Mouse (Mus musculus) hindbrain, postnatal 0 days (tissue): ENCODE measurements around the gene Map10. TPM values are rescaled to one million over a fixed set of nuclear protein-coding genes. Genes with fewer than 3 reads are reported as not detected.
A peak's percentile ranks its signal among the peaks of the same experiment; 100 is the strongest.

Experiments
- ATAC-seq: fragments of 200-750 bp; cut with Nextera tagmentation; 2 replicates; pipeline ENCODE4 v1.8.0; 2017; ENCODE audit warnings: mild to moderate bottlenecking, moderate TSS enrichment, moderate library complexity
- DNase-seq: peaks from one replicate; pipeline ENCODE4 v3.0.0-alpha.2; 2015; ENCODE audit warnings: low spot score
- H3K27ac ChIP-seq: fragments of 300-500 bp; sonication (generic); 2 replicates; pipeline ENCODE4 v1.5.1; 2014; ENCODE audit warnings: mild to moderate bottlenecking
- H3K27me3 ChIP-seq: fragments of 300-500 bp; sonication (generic); 2 replicates; pipeline ENCODE4 v1.6.1; 2014; ENCODE audit warnings: low read length, mixed read lengths; ENCODE audit not compliant: insufficient read depth
- H3K36me3 ChIP-seq: fragments of 300-500 bp; sonication (generic); 2 replicates; pipeline ENCODE4 v1.6.1; 2014; ENCODE audit warnings: low read length, mixed read lengths; ENCODE audit not compliant: insufficient read depth
- H3K4me1 ChIP-seq: fragments of 300-500 bp; sonication (generic); 2 replicates; pipeline ENCODE4 v1.6.1; 2014; ENCODE audit warnings: antibody characterized with exemption, low read length, mixed read lengths; ENCODE audit not compliant: insufficient read depth
- H3K4me2 ChIP-seq: fragments of 300-500 bp; sonication (generic); 2 replicates; pipeline ENCODE4 v1.6.1; 2014; ENCODE audit warnings: low read depth, mild to moderate bottlenecking, low read length, moderate library complexity, mixed read lengths
- H3K4me3 ChIP-seq: fragments of 300-500 bp; sonication (generic); 2 replicates; pipeline ENCODE4 v1.5.1; 2014; ENCODE audit warnings: low read length
- H3K9ac ChIP-seq: fragments of 300-500 bp; sonication (generic); replicated peaks from 2 replicates; pipeline ENCODE4 v1.6.1; 2014; ENCODE audit warnings: mild to moderate bottlenecking, low read length, moderate library complexity, mixed read lengths
- H3K9me3 ChIP-seq: fragments of 300-500 bp; sonication (generic); 2 replicates; pipeline ENCODE4 v1.6.1; 2016; ENCODE audit warnings: low read length, mixed read lengths
- CTCF ChIP-seq: IDR thresholded peaks from 2 replicates; pipeline ENCODE4 v1.5.1; 2016; ENCODE audit warnings: antibody characterized with exemption, control low read depth, low read depth
- WGBS: fragments of 180-500 bp; shearing (Covaris S2); extraction: QIAGEN DNeasy Blood & Tissue Kit; methylation state at CpG from one replicate; pipeline ENCODE4 v1.1.7; 2014; 5-methylcytosine and 5-hydroxymethylcytosine counted together
- polyA plus RNA-seq: library from polyadenylated mRNA; unstranded; fragments of >200 nt; fragmentation: Nextera tagmentation; extraction: Ambion mirVana; gene quantifications from 2 replicates; pipeline ENCODE4 v1.2.1, GENCODE M21; 2015
- total RNA-seq: library from RNA; depleted of rRNA; stranded (reverse); fragments of >200 nt; gene quantifications from 2 replicates; pipeline ENCODE4 v1.2.3, GENCODE M21; 2014

The Map10 gene
- total and polyA plus RNA-seq, 2 experiments from 2014 or later: 5.5 to 9.7 TPM

- Histone ChIP-seq H3K27ac (no peak overlapping the region), H3K9me3 (no peaks in the 10 kb centered on the region), H3K36me3 (no peaks in the 10 kb centered on the region), H3K4me2 (no peak overlapping the region), H3K4me3 (no peak overlapping the region), H3K9ac (no peak overlapping the region), H3K4me1 (peaks cover 6% of the 10 kb centered on the region), H3K27me3 (no peaks in the 10 kb centered on the region)
- 42% methylated on average over 5 of the region's 5 CpGs for whole genome bisulfite sequencing
- DNase-seq (peak; percentile 72), ATAC-seq (no peak)
- no peak for TF ChIP-seq CTCF
Measured at GRCm38 (mm10) chr8:125692447-125692846, 22.8 kb downstream of the Map10 start.

- ATAC-seq: no peak
- no peak for TF ChIP-seq CTCF
- H3K4me1 ChIP-seq: peaks cover 6% of the 10 kb centered on the region
- no peaks in the 10 kb centered on the region for H3K9me3 ChIP-seq
- WGBS: 73% methylated on average over 3 of the region's 3 CpGs
- no peaks in the 10 kb centered on the region for H3K27me3 ChIP-seq
- no peak overlapping the region for H3K9ac ChIP-seq
- H3K36me3 ChIP-seq: no peaks in the 10 kb centered on the region
- no peak for DNase-seq
- H3K4me2 ChIP-seq: no peak overlapping the region
- no peak overlapping the region for H3K4me3 ChIP-seq
- no peak overlapping the region for H3K27ac ChIP-seq
Measured at GRCm38 (mm10) chr8:125693197-125693596, 23.6 kb downstream of the Map10 start.

- H3K27me3 ChIP-seq: no peaks in the 10 kb centered on the region
- no peaks in the 10 kb centered on the region for H3K36me3 ChIP-seq
- H3K4me2 ChIP-seq: no peak overlapping the region
- H3K4me1 ChIP-seq: peaks cover under 1% of the 10 kb centered on the region; the same call in 1 of the 2 replicates
- WGBS: 82% methylated on average over 6 of the region's 6 CpGs
- no peak for TF ChIP-seq CTCF
- DNase-seq: no peak
- 0 out of 2 replicates have a peak, but pooled peaks cover 3% of the 10 kb centered on the region for H3K9me3 ChIP-seq
- H3K9ac ChIP-seq: no peak overlapping the region
- ATAC-seq: no peak
- no peak overlapping the region for H3K4me3 ChIP-seq
- H3K27ac ChIP-seq: no peak overlapping the region
Measured at GRCm38 (mm10) chr8:125695951-125696350, 26.3 kb downstream of the Map10 start.

DNA sequence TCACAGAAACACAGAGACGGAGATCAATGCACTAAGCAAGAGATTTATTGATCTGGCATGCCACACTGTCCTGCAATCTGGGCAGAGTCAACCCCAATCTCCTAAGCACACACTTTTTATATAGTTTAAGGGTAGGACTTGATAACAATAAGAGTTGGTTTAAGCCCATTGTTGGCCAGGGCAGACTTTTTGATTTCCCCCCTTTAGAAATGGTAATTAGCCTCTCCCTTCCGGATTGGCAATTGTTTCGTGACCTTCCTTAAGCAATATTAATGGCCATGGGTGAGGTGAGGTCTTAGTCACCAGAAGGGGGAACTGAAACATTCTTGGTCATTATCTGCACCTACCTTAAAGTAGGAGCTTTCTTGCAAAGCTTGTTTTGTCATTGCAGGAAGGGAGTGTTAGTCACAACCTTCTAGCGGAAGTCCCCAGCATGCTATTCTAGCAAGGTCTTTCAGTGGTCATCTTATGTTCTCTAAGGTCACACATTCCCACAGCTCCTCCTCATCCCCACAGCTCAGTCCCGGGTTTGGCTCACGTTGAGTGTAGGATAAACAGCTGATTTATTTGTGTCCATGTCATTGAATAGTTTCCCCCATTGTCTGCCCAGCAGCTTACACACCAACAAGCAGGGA lies 29.9 kb downstream of the Map10 start:
- H3K27ac ChIP-seq: no peak overlapping the region
- ATAC-seq: no peak
- no peak overlapping the region for H3K9ac ChIP-seq
- WGBS: 56% methylated on average over 6 of the region's 6 CpGs
- TF ChIP-seq CTCF: no peak
- H3K27me3 ChIP-seq: no peaks in the 10 kb centered on the region
- no peak overlapping the region for H3K4me2 ChIP-seq
- DNase-seq: no peak
- 0 out of 2 replicates have a peak, but pooled peaks cover 3% of the 10 kb centered on the region for H3K9me3 ChIP-seq
- H3K36me3 ChIP-seq: no peaks in the 10 kb centered on the region
- H3K4me3 ChIP-seq: no peak overlapping the region
- no peaks in the 10 kb centered on the region for H3K4me1 ChIP-seq

GRCm38 (mm10) chr8:125700407-125700806 lies 30.8 kb downstream of the Map10 start:
- no peak for TF ChIP-seq CTCF
- 75% methylated on average over 7 of the region's 7 CpGs for WGBS
- 0 out of 2 replicates have a peak, but pooled peaks cover 3% of the 10 kb centered on the region for H3K9me3 ChIP-seq

GRCm38 (mm10) chr8:125702868-125703473 lies 33.4 kb downstream of the Map10 start:
- H3K4me1 ChIP-seq: no peaks in the 10 kb centered on the region
- WGBS: 34% methylated on average over 15 of the region's 15 CpGs
- H3K27me3 ChIP-seq: no peaks in the 10 kb centered on the region
- no peak overlapping the region for H3K9ac ChIP-seq
- no peak overlapping the region for H3K27ac ChIP-seq
- no peaks in the 10 kb centered on the region for H3K36me3 ChIP-seq
- DNase-seq: peak; percentile 41
- H3K9me3 ChIP-seq: 0 out of 2 replicates have a peak, but pooled peaks cover 3% of the 10 kb centered on the region
- ATAC-seq: 0 out of 2 replicates have a peak, but pooled peaks have one; percentile 45
- no peak overlapping the region for H3K4me2 ChIP-seq
- H3K4me3 ChIP-seq: no peak overlapping the region
- no peak for TF ChIP-seq CTCF

More at GRCm38 (mm10) chr8:125700407-125700806, 30.8 kb downstream of the Map10 start:
- DNase-seq: no peak
- H3K4me1 ChIP-seq: no peaks in the 10 kb centered on the region
- H3K27ac ChIP-seq: no peak overlapping the region
- H3K27me3 ChIP-seq: no peaks in the 10 kb centered on the region
- H3K4me3 ChIP-seq: no peak overlapping the region
- H3K36me3 ChIP-seq: no peaks in the 10 kb centered on the region
- no peak overlapping the region for H3K9ac ChIP-seq
- no peak for ATAC-seq
- no peak overlapping the region for H3K4me2 ChIP-seq

DNA sequence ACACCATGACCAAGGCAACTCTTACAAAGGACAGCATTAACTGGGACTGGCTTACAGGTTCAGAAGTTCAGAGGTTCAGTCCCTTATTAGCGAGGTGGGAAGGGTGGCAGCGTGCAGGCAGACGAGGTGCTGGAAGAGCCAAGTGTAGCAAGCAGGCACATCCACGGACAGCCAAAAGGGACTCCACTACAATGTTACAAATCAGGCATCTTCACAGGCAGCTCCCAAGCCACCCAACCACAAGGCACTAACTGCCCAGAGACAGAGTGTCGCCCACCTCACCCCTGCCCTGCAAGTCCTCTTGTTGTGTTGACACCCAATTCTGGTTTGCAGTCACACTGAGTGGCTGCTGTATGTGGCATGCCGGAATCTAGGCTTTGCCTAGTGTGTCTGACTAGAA lies 34.8 kb downstream of the Map10 start:
- H3K4me1 ChIP-seq: no peaks in the 10 kb centered on the region
- no peak for ATAC-seq
- 96% methylated on average over 6 of the region's 6 CpGs for WGBS
- no peaks in the 10 kb centered on the region for H3K9me3 ChIP-seq
- H3K36me3 ChIP-seq: no peaks in the 10 kb centered on the region
- no peak overlapping the region for H3K4me2 ChIP-seq
- H3K27me3 ChIP-seq: no peaks in the 10 kb centered on the region
- no peak overlapping the region for H3K4me3 ChIP-seq
- no peak for DNase-seq
- H3K27ac ChIP-seq: no peak overlapping the region
- no peak for TF ChIP-seq CTCF
- H3K9ac ChIP-seq: no peak overlapping the region
